Mouse (Mus musculus) forebrain, embryonic 12.5 days (tissue): Measurements from ENCODE around the gene Phf23. TPM values are rescaled to one million over a fixed set of nuclear protein-coding genes. Genes with fewer than 3 reads are reported as not detected.

Experiments
- ATAC-seq: fragments of 200-750 bp; cut with Nextera tagmentation; 2 replicates; pipeline ENCODE4 v1.8.0; 2017; ENCODE audit warnings: moderate TSS enrichment; ENCODE audit not compliant: low FRiP score
- H3K27ac ChIP-seq: fragments of 300-500 bp; sonication (generic); 2 replicates; pipeline ENCODE4 v1.5.1; 2016; ENCODE audit warnings: mild to moderate bottlenecking
- H3K27me3 ChIP-seq: fragments of 300-500 bp; sonication (generic); 2 replicates; pipeline ENCODE4 v1.6.1; 2016; ENCODE audit warnings: mild to moderate bottlenecking
- H3K36me3 ChIP-seq: fragments of 300-500 bp; sonication (generic); replicated peaks from 2 replicates; pipeline ENCODE4 v1.6.1; 2016; ENCODE audit warnings: mild to moderate bottlenecking
- H3K4me1 ChIP-seq: fragments of 300-500 bp; sonication (generic); 2 replicates; pipeline ENCODE4 v1.6.1; 2016
- H3K4me2 ChIP-seq: fragments of 300-500 bp; sonication (generic); 2 replicates; pipeline ENCODE4 v1.6.1; 2016; ENCODE audit warnings: mild to moderate bottlenecking, moderate library complexity
- H3K4me3 ChIP-seq: fragments of 300-500 bp; sonication (generic); replicated peaks from 2 replicates; pipeline ENCODE4 v1.5.1; 2016; ENCODE audit warnings: mild to moderate bottlenecking
- H3K9ac ChIP-seq: fragments of 300-500 bp; sonication (generic); 2 replicates; pipeline ENCODE4 v1.6.1; 2016; ENCODE audit warnings: mild to moderate bottlenecking
- H3K9me3 ChIP-seq: fragments of 300-500 bp; sonication (generic); 2 replicates; pipeline ENCODE4 v1.6.1; 2016
- WGBS: fragments of 180-500 bp; shearing (Covaris S2); methylation state at CpG from one replicate; pipeline ENCODE4 v1.1.7; 2016; 5-methylcytosine and 5-hydroxymethylcytosine counted together
- polyA plus RNA-seq: library from polyadenylated mRNA; unstranded; fragments of >200 nt; fragmentation: Nextera tagmentation; extraction: Ambion mirVana; gene quantifications from 2 replicates; pipeline ENCODE4 v1.2.1, GENCODE M21; 2016

The Phf23 gene
- polyA plus RNA-seq, 1 experiment from 2014 or later = 99.1 TPM

DNA sequence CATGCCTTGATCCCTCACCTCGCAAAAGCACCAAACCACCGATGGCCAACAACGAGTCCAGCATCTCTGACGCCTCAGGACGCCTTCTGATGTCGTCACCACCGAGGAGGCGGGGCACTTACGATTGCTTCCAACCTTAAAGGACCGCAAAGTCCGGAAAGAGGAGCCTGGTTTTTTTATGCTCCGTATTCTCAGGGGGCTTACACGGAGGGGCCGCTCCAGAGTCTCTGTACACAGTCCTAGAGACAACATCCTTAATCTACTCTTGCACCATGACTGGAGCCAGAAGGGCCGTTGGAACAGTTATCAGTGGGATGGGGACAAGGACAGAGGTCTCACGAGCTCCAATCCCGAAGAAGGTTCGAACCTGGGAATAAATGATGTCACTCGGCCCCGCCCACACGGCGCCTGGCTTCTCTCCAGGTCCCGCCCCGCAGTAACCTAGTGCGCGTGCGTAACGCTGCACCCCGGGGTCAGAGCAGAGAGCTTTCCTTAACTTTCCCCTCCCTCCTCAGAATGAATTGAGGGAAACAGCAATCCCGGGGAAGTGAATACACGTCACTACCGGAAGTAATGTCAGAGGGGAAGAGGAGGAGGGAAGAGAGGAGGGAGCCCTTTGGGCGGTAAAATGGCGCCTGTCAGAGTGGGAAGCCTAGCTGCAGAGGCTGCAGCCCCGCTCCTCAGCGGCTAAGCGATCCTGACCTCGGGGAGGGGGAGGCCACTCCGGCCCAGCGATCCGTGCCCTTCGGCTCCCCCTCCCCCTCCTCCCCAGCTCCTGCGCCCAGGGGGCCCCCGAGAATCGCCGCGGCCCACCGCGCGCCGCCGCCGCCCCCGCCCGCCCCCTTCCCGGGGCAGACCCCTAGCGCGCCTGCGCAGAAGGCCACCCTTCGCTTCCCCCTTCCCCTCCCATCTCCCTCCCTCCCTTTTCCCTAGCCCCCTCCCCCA, 15.1 kb upstream of the Phf23 start:
- under 1% methylated on average over 40 of the region's 60 CpGs for WGBS

DNA sequence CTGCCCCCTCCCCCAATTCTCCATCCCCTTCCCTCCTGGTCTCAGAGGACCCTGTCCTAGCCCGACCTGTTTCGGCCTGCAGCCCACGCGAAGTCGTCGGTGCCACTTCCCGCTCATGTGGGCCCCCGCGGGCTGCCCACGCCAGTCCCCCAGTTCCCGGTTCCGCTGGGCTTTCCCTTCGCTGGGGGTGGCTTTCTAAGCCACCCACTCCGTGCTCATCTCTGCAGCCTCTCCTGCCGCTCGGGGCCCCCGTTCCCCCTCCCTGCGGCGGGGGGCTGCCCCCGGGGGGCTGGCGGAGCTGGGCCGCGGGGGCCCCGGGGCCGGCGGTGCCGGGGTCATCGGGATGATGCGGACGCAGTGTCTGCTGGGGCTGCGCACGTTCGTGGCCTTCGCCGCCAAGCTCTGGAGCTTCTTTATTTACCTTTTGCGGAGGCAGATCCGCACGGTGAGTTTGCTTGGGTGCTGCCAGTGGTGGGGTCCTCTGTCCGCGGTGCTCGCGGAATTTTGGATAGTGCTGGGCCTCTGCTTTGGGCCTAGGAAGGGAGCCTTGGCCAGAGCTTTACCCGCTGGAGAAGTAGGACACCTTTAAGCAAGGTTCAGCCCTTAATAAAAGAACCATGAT, 14.3 kb upstream of the Phf23 start, which contains the start of gene Ctdnep1:
Gene Ctdnep1 (plus strand): TSS at position 16 of the 622 bp plus-strand sequence.
- peak; percentile 63 for ATAC-seq

More for the DNA sequence above, 15.1 kb upstream of the Phf23 start:
- peak; percentile 93 for ATAC-seq
- Histone ChIP-seq H3K36me3 (peaks cover 47% of the 10 kb centered on the region), H3K9ac (peak overlapping the region; percentile 100), H3K27me3 (no peaks in the 10 kb centered on the region), H3K9me3 (no peaks in the 10 kb centered on the region), H3K4me2 (peak overlapping the region; percentile 93), H3K27ac (peak overlapping the region; percentile 100), H3K4me3 (peak overlapping the region; percentile 100), H3K4me1 (peaks cover 34% of the 10 kb centered on the region)

DNA sequence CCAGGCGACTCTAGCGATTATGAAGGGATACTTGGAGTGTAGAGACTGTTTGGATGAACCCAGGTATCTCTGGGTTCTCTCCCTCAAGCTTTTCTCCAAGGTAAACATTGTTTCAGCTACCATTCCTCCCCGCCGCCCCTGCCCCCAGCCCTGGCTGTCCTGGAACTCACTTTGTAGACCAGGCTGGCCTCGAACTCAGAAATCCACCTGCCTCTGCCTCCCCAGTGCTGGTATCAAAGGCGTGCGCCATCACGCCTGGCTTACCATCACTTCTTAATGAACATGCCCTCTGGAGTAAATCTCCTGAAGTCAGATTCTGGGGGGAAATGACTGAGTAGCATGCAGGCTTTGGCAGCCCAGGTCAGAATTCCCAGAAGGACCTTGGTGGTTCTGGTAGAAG, 13.4 kb upstream of the Phf23 start, which contains the start of gene Elp5:
Gene Elp5 (minus strand): TSS at position 293 of the 400 bp plus-strand sequence.
- H3K36me3 ChIP-seq = peaks cover 47% of the 10 kb centered on the region
- H3K4me3 ChIP-seq = peak within 1 kb of the TSS; percentile 100
- ATAC-seq = no peak
- 53% methylated on average over 8 of the region's 8 CpGs for WGBS
- H3K4me2 ChIP-seq = peak within 1 kb of the TSS; percentile 93
- H3K27me3 ChIP-seq = no peaks in the 10 kb centered on the region
- peaks cover 34% of the 10 kb centered on the region for H3K4me1 ChIP-seq
- no peaks in the 10 kb centered on the region for H3K9me3 ChIP-seq
- H3K9ac ChIP-seq = peak within 1 kb of the TSS; percentile 100
- peak within 1 kb of the TSS; percentile 100 for H3K27ac ChIP-seq

More for the DNA sequence above, 14.3 kb upstream of the Phf23 start, which contains the start of gene Ctdnep1:
- Histone ChIP-seq H3K4me2 (peak within 1 kb of the TSS; percentile 93), H3K36me3 (peaks cover 45% of the 10 kb centered on the region), H3K27ac (peak within 1 kb of the TSS; percentile 100), H3K9ac (peak within 1 kb of the TSS; percentile 100), H3K4me3 (peak within 1 kb of the TSS; percentile 100), H3K27me3 (no peaks in the 10 kb centered on the region), H3K9me3 (no peaks in the 10 kb centered on the region), H3K4me1 (peaks cover 34% of the 10 kb centered on the region)
- under 1% methylated on average over 43 of the region's 43 CpGs for WGBS

DNA sequence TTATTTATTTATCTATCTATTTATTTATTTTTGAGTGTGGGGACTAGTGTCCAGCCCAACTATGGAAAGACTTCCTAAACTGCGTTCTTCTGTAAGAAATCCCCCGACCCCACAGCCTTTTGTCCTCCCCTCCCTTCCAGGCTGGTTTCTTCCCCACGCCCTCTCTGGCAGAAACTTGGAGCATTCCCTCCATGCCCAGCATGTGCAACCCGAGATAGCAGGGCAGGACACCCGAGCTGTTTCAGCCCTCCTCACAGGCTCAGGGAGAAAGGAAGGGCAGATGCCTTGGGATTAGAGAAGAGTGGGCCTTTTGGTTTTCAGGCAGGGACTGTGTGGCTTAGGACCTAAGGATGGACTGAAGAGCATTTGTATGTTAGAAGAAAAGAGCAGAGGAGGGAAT, 12.7 kb upstream of the Phf23 start:
- peak overlapping the region; percentile 100 for H3K4me3 ChIP-seq
- H3K27me3 ChIP-seq = no peaks in the 10 kb centered on the region
- H3K9me3 ChIP-seq = no peaks in the 10 kb centered on the region
- H3K27ac ChIP-seq = no peak overlapping the region
- peaks cover 46% of the 10 kb centered on the region for H3K36me3 ChIP-seq
- ATAC-seq = no peak
- peak overlapping the region; percentile 100 for H3K9ac ChIP-seq
- peak overlapping the region; percentile 93 for H3K4me2 ChIP-seq
- WGBS = 31% methylated on average over 5 of the region's 5 CpGs
- H3K4me1 ChIP-seq = peaks cover 34% of the 10 kb centered on the region

DNA sequence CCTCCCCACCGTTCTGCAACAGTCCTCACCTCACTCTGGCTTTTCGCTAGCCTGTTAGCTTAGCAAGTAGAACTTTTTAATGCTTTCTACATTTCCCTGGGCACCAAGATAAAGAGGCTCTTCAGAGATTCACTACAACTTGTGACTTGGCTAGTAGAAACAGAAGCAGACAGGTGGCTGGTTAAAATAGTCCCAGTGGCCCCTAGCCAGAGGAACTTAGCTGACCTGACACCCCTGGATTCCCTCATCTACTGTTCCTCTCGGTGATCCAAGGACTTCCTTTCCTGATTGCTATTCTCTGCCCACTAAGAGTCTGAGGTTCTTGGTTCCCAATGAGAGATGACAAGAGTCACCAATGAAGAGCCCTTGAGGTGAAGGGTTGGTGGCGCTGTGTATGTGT, 12.2 kb upstream of the Phf23 start:
- peak overlapping the region; percentile 100; the same call in 1 of the 2 replicates for H3K9ac ChIP-seq
- no peaks in the 10 kb centered on the region for H3K27me3 ChIP-seq
- H3K4me3 ChIP-seq = no peak overlapping the region
- no peaks in the 10 kb centered on the region for H3K9me3 ChIP-seq
- H3K27ac ChIP-seq = no peak overlapping the region
- no peak for ATAC-seq
- peaks cover 46% of the 10 kb centered on the region for H3K36me3 ChIP-seq
- 85% methylated on average over 4 of the region's 4 CpGs for WGBS
- peak overlapping the region; percentile 93 for H3K4me2 ChIP-seq
- H3K4me1 ChIP-seq = peaks cover 34% of the 10 kb centered on the region

DNA sequence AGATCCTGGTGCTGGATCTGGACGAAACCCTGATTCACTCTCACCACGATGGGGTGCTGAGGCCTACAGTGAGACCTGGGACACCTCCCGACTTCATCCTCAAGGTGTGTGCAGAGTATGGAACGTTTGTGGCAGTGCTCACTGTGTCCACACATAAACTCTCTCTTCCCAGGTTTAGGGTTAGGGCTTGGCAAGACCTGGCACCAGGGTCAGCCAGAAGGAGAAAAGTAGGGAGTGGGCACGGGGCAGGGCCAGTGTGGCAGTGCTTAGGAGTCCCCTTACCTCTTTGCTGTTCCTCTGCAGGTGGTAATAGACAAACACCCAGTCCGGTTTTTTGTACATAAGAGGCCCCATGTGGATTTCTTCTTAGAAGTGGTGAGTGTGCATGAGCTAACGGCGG, 11.1 kb upstream of the Phf23 start:
- H3K27me3 ChIP-seq = no peaks in the 10 kb centered on the region
- peaks cover 27% of the 10 kb centered on the region for H3K4me1 ChIP-seq
- H3K9ac ChIP-seq = no peak overlapping the region
- H3K4me2 ChIP-seq = no peak overlapping the region
- H3K4me3 ChIP-seq = no peak overlapping the region
- no peaks in the 10 kb centered on the region for H3K9me3 ChIP-seq
- ATAC-seq = no peak
- no peak overlapping the region for H3K27ac ChIP-seq
- 93% methylated on average over 8 of the region's 8 CpGs for WGBS
- peaks cover 56% of the 10 kb centered on the region for H3K36me3 ChIP-seq

DNA sequence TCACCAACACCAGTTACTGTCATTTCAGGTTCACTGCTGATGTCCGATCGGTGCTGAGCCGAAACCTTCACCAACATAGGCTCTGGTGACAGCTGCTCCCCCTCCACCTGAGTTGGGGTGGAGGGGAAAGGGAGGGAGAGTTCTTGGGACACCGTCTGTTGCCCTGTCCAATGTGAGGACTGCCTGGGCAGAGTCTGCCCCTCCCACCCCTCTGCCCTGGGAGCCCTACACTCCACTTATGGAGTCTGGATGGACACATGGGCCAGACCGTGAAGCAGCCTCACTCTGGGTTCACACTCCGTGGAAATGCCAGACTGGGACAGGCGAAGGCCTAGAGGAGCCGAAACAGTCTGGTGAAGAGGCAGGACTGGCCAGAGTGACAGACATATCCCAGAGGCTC, 5.6 kb upstream of the Phf23 start:
- Histone ChIP-seq H3K4me3 (no peak overlapping the region), H3K27ac (no peak overlapping the region), H3K9ac (no peak overlapping the region)

DNA sequence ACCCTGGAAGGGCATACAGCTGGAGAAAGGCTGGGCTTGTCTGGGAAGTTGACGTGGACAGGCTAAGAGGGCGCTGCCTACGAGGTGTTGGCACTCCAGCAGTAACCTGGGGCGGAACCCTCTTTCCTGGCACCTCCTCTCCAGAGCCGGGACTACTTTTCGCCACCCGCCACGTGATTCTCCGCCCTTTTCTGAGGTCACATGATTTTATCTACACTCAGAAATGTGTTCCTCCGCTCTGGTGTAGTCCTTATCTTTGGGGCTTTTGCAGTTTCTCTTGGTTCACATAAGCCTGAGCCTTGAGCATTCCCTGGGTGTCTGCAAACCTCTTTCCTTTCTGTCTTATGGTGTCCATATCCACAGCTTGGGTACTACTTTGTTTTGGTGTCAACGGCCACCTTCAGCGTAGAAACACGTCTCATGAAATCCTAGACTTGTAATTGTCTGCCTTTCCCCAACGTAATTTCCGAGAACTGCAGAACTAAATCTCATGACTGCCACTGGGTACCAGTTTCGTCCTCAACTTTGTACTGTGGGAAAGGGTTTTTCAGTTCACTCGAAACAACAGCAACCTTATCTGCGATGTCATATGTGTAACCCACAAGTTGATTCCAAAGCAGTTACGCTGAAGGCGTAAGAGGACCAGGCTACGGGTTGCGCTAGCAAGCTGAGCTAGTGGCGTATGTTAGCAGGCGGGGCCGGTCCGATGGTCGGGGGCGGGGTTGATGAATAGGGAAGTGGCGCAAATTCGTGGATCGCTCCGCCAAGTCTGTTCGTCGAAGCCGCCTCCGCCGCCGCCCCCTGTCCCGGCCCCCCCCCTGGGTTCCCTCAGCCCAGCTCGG, 4.5 kb upstream of the Phf23 start, which contains the start of gene Gabarap:
Gene Gabarap (plus strand): TSS at position 294 of the 842 bp plus-strand sequence.
- peak within 1 kb of the TSS; percentile 91 for H3K9ac ChIP-seq
- H3K27me3 ChIP-seq = no peaks in the 10 kb centered on the region
- H3K4me3 ChIP-seq = peak within 1 kb of the TSS; percentile 75
- peak within 1 kb of the TSS; percentile 94 for H3K27ac ChIP-seq
- peaks cover 21% of the 10 kb centered on the region for H3K4me1 ChIP-seq
- H3K4me2 ChIP-seq = peak within 1 kb of the TSS; percentile 72
- WGBS = under 1% methylated on average over 40 of the region's 40 CpGs
- ATAC-seq = peak; percentile 73
- H3K9me3 ChIP-seq = no peaks in the 10 kb centered on the region
- H3K36me3 ChIP-seq = peaks cover 55% of the 10 kb centered on the region

More for the DNA sequence above, 5.6 kb upstream of the Phf23 start:
- H3K36me3 ChIP-seq = peaks cover 64% of the 10 kb centered on the region
- peaks cover 19% of the 10 kb centered on the region for H3K4me1 ChIP-seq
- no peaks in the 10 kb centered on the region for H3K27me3 ChIP-seq
- WGBS = 86% methylated on average over 8 of the region's 8 CpGs
- H3K9me3 ChIP-seq = no peaks in the 10 kb centered on the region
- no peak overlapping the region for H3K4me2 ChIP-seq
- ATAC-seq = no peak

DNA sequence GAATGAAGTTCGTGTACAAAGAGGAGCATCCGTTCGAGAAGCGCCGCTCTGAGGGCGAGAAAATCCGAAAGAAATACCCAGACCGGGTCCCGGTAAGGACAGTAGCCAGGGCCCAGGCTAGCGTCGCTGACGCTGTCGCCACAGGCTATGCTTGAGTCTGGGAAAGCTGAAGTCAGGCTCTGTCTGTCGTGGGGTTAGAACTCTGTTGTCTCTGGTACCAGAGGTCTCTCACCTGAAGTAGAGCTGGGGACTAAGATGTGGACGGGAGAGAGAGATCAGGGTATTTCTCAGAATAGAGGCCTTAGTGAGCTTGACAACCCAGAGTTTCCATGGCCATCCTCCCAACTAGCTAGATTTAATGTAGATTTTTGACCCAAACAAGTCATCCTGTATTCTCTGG, 3.9 kb upstream of the Phf23 start:
- H3K27ac ChIP-seq = peak overlapping the region; percentile 94
- H3K27me3 ChIP-seq = no peaks in the 10 kb centered on the region
- H3K4me3 ChIP-seq = peak overlapping the region; percentile 75
- peak; percentile 24 for ATAC-seq
- no peaks in the 10 kb centered on the region for H3K9me3 ChIP-seq
- peak overlapping the region; percentile 91 for H3K9ac ChIP-seq
- H3K4me2 ChIP-seq = peak overlapping the region; percentile 72
- H3K4me1 ChIP-seq = peaks cover 21% of the 10 kb centered on the region
- 1% methylated on average over 15 of the region's 15 CpGs for WGBS
- peaks cover 49% of the 10 kb centered on the region for H3K36me3 ChIP-seq

DNA sequence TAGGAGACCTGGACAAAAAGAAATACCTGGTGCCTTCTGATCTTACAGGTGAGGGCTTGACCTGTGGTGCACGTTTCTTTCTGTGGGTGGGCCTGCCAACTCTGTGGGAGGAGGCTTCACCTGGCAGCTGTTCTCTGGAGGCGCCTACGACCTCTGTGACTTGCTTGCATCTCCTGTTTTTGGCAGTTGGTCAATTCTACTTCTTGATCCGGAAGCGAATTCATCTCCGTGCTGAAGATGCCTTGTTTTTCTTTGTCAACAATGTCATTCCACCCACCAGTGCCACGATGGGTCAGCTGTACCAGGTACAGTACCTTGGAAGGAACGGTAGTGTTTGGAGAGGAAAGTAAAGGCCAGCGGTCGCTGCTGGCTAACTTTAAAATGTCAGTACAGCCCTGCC, 3.2 kb upstream of the Phf23 start:
- ATAC-seq = no peak
- H3K4me3 ChIP-seq = peak overlapping the region; percentile 75
- peaks cover 44% of the 10 kb centered on the region for H3K36me3 ChIP-seq
- peak overlapping the region; percentile 91 for H3K9ac ChIP-seq
- H3K9me3 ChIP-seq = no peaks in the 10 kb centered on the region
- H3K27ac ChIP-seq = no peak overlapping the region
- WGBS = 87% methylated on average over 10 of the region's 10 CpGs
- peaks cover 23% of the 10 kb centered on the region for H3K4me1 ChIP-seq
- H3K4me2 ChIP-seq = peak overlapping the region; percentile 72
- H3K27me3 ChIP-seq = no peaks in the 10 kb centered on the region

DNA sequence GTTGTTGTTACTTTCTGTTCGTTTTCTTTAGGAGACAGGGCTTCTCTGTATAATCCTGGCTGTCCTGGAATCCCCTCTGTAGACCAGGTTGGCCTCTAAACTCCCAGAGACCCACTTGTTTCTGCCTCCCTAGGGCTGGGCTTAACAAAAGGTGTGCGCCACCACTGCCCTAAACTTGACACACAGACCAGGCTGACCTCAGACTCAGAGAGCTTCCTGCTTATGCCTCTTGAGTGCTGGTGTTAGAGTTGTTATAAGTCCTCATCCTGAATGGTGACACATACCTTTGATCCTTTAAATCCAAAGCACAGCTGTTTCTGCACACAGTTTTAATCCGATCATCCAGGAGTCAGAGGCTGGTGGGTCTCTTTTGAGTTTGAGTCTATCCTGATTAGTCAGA, 2.6 kb upstream of the Phf23 start:
- peaks cover 42% of the 10 kb centered on the region for H3K36me3 ChIP-seq
- H3K4me2 ChIP-seq = peak overlapping the region; percentile 72
- no peak for ATAC-seq
- H3K9ac ChIP-seq = no peak overlapping the region; the same call in 1 of the 2 replicates
- 87% methylated on average over 3 of the region's 3 CpGs for WGBS
- no peak overlapping the region for H3K27ac ChIP-seq
- H3K9me3 ChIP-seq = no peaks in the 10 kb centered on the region
- peaks cover 28% of the 10 kb centered on the region for H3K4me1 ChIP-seq
- no peak overlapping the region for H3K4me3 ChIP-seq
- H3K27me3 ChIP-seq = no peaks in the 10 kb centered on the region
